Comparison of ENCODE assay signal across 24 mouse cellular contexts in the genomic region with DNA sequence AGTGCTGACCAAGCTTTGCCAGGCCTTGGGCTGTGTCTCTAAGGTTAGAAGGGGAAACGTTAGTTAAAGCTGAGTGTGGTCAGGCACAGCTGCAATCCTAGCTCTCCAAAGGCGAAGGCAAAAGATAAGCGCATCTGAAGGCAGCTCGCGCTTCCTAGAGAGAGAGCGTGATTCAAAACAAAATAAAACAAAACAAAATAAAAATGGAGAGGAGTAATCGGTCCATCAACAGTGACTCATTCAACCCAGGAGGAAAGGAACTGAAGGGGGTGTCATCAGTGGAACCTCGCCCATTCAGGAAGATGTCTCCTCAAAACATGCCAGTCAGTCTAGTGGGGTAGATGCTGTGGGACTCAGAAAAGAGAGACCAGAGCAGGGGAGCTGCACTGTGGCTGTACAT. TPM values are rescaled to one million over a fixed set of nuclear protein-coding genes. Genes with fewer than 3 reads are reported as not detected.
"Had no signal": no experiment of that assay in that cellular context is flagged by ENCODE, and none has a peak within 500 bp of the region (broad histone marks: within the 10 kb centered on the region; RNA-seq: fewer than 3 reads in every experiment).

No protein-coding gene starts in this region.

- H3K4me2 ChIP-seq: liver, embryonic 15.5 days; lung, embryonic 14.5 days; midbrain, embryonic 11.5 days; midbrain, embryonic 15.5 days; neural tube, embryonic 13.5 days had no signal

- H3K4me3 ChIP-seq: left cerebral cortex, adult 2 months; limb, embryonic 10.5 days; liver, embryonic 15.5 days; megakaryocyte, embryonic 14.5 days; midbrain, embryonic 15.5 days; neural tube, embryonic 13.5 days had no signal

- H3K27ac ChIP-seq: left cerebral cortex, adult 2 months; limb, embryonic 10.5 days; liver, embryonic 15.5 days; macrophage; midbrain, embryonic 15.5 days; neural tube, embryonic 13.5 days had no signal

- H3K9me3 ChIP-seq: limb, embryonic 10.5 days; liver, embryonic 15.5 days; megakaryocyte, embryonic 14.5 days; midbrain, embryonic 15.5 days; neural tube, embryonic 13.5 days had no signal

- ATAC-seq: midbrain, embryonic 15.5 days had no signal

- DNase-seq: kidney, adult 11 months; kidney, adult 9 months; kidney, postnatal 4 days; lung, embryonic 14.5 days; lung, postnatal 10 days; retina, postnatal 1 day; right cerebral cortex, postnatal 4 days; spleen, adult 18-20 months; thymus, adult 18-20 months; thymus, postnatal 14 days had no signal

- H3K9ac ChIP-seq: liver, embryonic 15.5 days; lung, embryonic 14.5 days; midbrain, embryonic 15.5 days; neural tube, embryonic 13.5 days had no signal

- H3K36me3 ChIP-seq: limb, embryonic 10.5 days; liver, embryonic 15.5 days; midbrain, embryonic 15.5 days; neural tube, embryonic 13.5 days had no signal

- H3K27me3 ChIP-seq: liver, embryonic 15.5 days; megakaryocyte, embryonic 14.5 days; midbrain, embryonic 15.5 days; neural tube, embryonic 13.5 days had no signal

- H3K4me1 ChIP-seq: midbrain, embryonic 15.5 days; neural tube, embryonic 13.5 days had no signal

RNA-seq across cellular contexts. Expression of gene Zg16, which starts 4.9 kb away (rescaled TPM):
- total RNA-seq: layer of hippocampus, adult 8-10 months; layer of hippocampus, postnatal 14 days; left cerebral cortex, adult 2 months; left cerebral cortex, postnatal 14 days; monocyte, adult 5-6 weeks had no signal
- polyA plus RNA-seq: kidney, postnatal 0 days; limb, embryonic 10.5 days; limb, embryonic 14.5 days; lung, embryonic 14.5 days; macrophage; midbrain, embryonic 11.5 days; midbrain, embryonic 15.5 days; neural tube, embryonic 13.5 days had no signal

RNA-seq across cellular contexts. Expression of gene Qprt, which starts 39.8 kb away (rescaled TPM):
- polyA plus RNA-seq: macrophage had no signal

RNA-seq across cellular contexts. Expression of gene Spn, which starts 55.4 kb away (rescaled TPM):
- polyA plus RNA-seq: lung, embryonic 14.5 days; midbrain, embryonic 11.5 days had no signal
